Mouse (Mus musculus): ENCODE measurements around the gene Spsb1. TPM values are rescaled to one million over a fixed set of nuclear protein-coding genes. Genes with fewer than 3 reads are reported as not detected.

The Spsb1 gene
- 0.23 and 0.25 TPM in 2 replicates for polyA plus RNA-seq (2012; rRNA removed)
- polyA plus RNA-seq (2014; fragmentation: Nextera tagmentation; extraction: Ambion mirVana): 0.46 and 0.56 TPM in 2 replicates

GRCm38 (mm10) chr4:149954893-149955439 is at the start of gene Spsb1:
Gene Spsb1, minus strand, starts transcription at chr4:149955043.
- Histone ChIP-seq H3K27ac (no peak within 1 kb of the TSS), H3K36me3 (replicated peaks; ENCODE audit: control insufficient read depth, insufficient read depth, low read depth) (no peaks in the 10 kb centered on the region), H3K4me3 (ENCODE audit: insufficient read depth in 1 of 2, low read depth in 2 of 2, low read length in 2 of 2) (peak within 1 kb of the TSS; percentile 33 to 43), H3K4me2 (ENCODE audit: low read depth) (peak within 1 kb of the TSS; percentile 58), H3K27me3 (ENCODE audit: control insufficient read depth, insufficient read depth, low read length) (peaks cover 56% of the 10 kb centered on the region), H3K9me3 (ENCODE audit: control insufficient read depth, low read length) (no peaks in the 10 kb centered on the region), H3K9ac (replicated peaks) (no peak within 1 kb of the TSS), H3K4me1 (replicated peaks; ENCODE audit: control insufficient read depth in 2 of 2, insufficient read depth in 2 of 2, low read length in 1 of 2) (peaks cover 2 to 4% of the 10 kb centered on the region in 2 experiments; a peak in 2 of 4 replicates)
- ATAC-seq (ENCODE audit: insufficient read depth): peak; percentile 91
- WGBS (ENCODE audit: insufficient replicate concordance): under 1% methylated on average over 42 of the region's 51 CpGs
- DNase-seq (ENCODE audit: low read depth in 3 of 3, low spot score in 3 of 3): peak; percentile 76 to 83 (median 80)
- no peak for TF ChIP-seq EP300 (IDR thresholded peaks at IDR 0.05; ENCODE audit: low read depth)
- peak; percentile 23; the same call in 1 of the 2 replicates for TF ChIP-seq CTCF (IDR thresholded peaks at IDR 0.05; ENCODE audit: low read depth)

- Histone ChIP-seq H3K9me3 (ENCODE audit: control insufficient read depth, low read length) (no peaks in the 10 kb centered on the region), H3K4me2 (ENCODE audit: low read depth) (no peak overlapping the region), H3K27ac (no peak overlapping the region), H3K36me3 (replicated peaks; ENCODE audit: control insufficient read depth, insufficient read depth, low read depth) (no peaks in the 10 kb centered on the region), H3K4me1 (replicated peaks; ENCODE audit: control insufficient read depth in 2 of 2, insufficient read depth in 2 of 2, low read length in 1 of 2) (peaks cover 23 to 51% of the 10 kb centered on the region in 2 experiments), H3K4me3 (ENCODE audit: insufficient read depth in 1 of 2, low read depth in 2 of 2, low read length in 2 of 2) (no peak overlapping the region), H3K9ac (replicated peaks) (no peak overlapping the region), H3K27me3 (ENCODE audit: control insufficient read depth, insufficient read depth, low read length) (no peaks in the 10 kb centered on the region)
- ATAC-seq (ENCODE audit: insufficient read depth): no peak
- WGBS (ENCODE audit: insufficient replicate concordance): 72% methylated on average over 4 of the region's 4 CpGs
- DNase-seq (ENCODE audit: low read depth in 3 of 3, low spot score in 3 of 3): no peak
- TF ChIP-seq EP300 (IDR thresholded peaks at IDR 0.05; ENCODE audit: low read depth) (no peak), CTCF (IDR thresholded peaks at IDR 0.05; ENCODE audit: low read depth) (no peak)
Observed at GRCm38 (mm10) chr4:150003641-150004040, 48.8 kb upstream of the Spsb1 start.

GRCm38 (mm10) chr4:150003021-150003580 is 48.3 kb upstream of the Spsb1 start:
- Histone ChIP-seq H3K9ac (replicated peaks) (no peak overlapping the region), H3K27ac (no peak overlapping the region), H3K4me3 (ENCODE audit: insufficient read depth in 1 of 2, low read depth in 2 of 2, low read length in 2 of 2) (no peak overlapping the region), H3K36me3 (replicated peaks; ENCODE audit: control insufficient read depth, insufficient read depth, low read depth) (no peaks in the 10 kb centered on the region), H3K4me1 (replicated peaks; ENCODE audit: control insufficient read depth in 2 of 2, insufficient read depth in 2 of 2, low read length in 1 of 2) (peaks cover 23 to 50% of the 10 kb centered on the region in 2 experiments), H3K4me2 (ENCODE audit: low read depth) (no peak overlapping the region; the same call in 1 of the 2 replicates), H3K9me3 (ENCODE audit: control insufficient read depth, low read length) (no peaks in the 10 kb centered on the region), H3K27me3 (ENCODE audit: control insufficient read depth, insufficient read depth, low read length) (no peaks in the 10 kb centered on the region)
- TF ChIP-seq CTCF (IDR thresholded peaks at IDR 0.05; ENCODE audit: low read depth): no peak
- TF ChIP-seq EP300 (IDR thresholded peaks at IDR 0.05; ENCODE audit: low read depth): no peak
- 45% methylated on average over 7 of the region's 7 CpGs for WGBS (ENCODE audit: insufficient replicate concordance)
- DNase-seq (ENCODE audit: low read depth in 3 of 3, low spot score in 3 of 3): no peak
- ATAC-seq (ENCODE audit: insufficient read depth): no peak

- Histone ChIP-seq H3K27ac (peak overlapping the region; percentile 39), H3K36me3 (replicated peaks; ENCODE audit: control insufficient read depth, insufficient read depth, low read depth) (no peaks in the 10 kb centered on the region), H3K4me2 (ENCODE audit: low read depth) (peak overlapping the region; percentile 56), H3K27me3 (ENCODE audit: control insufficient read depth, insufficient read depth, low read length) (no peaks in the 10 kb centered on the region), H3K9me3 (ENCODE audit: control insufficient read depth, low read length) (no peaks in the 10 kb centered on the region), H3K4me3 (ENCODE audit: insufficient read depth in 1 of 2, low read depth in 2 of 2, low read length in 2 of 2) (peak overlapping the region in 1 of 2 experiments; percentile 23; a peak in 1 of 4 replicates), H3K4me1 (replicated peaks; ENCODE audit: control insufficient read depth in 2 of 2, insufficient read depth in 2 of 2, low read length in 1 of 2) (peaks cover 20 to 42% of the 10 kb centered on the region in 2 experiments), H3K9ac (replicated peaks) (peak overlapping the region; percentile 43)
- TF ChIP-seq EP300 (IDR thresholded peaks at IDR 0.05; ENCODE audit: low read depth) (no peak), CTCF (IDR thresholded peaks at IDR 0.05; ENCODE audit: low read depth) (no peak)
- WGBS (ENCODE audit: insufficient replicate concordance): 6% methylated on average over 12 of the region's 12 CpGs
- DNase-seq (ENCODE audit: low read depth in 3 of 3, low spot score in 3 of 3) (peak in 1 of 3 experiments; percentile 44), ATAC-seq (ENCODE audit: insufficient read depth) (peak; percentile 72)
Observed at GRCm38 (mm10) chr4:150002021-150002528, 47.2 kb upstream of the Spsb1 start.

GRCm38 (mm10) chr4:150001221-150001860 is 46.5 kb upstream of the Spsb1 start:
- Histone ChIP-seq H3K36me3 (replicated peaks; ENCODE audit: control insufficient read depth, insufficient read depth, low read depth) (no peaks in the 10 kb centered on the region), H3K9ac (replicated peaks) (peak overlapping the region; percentile 6; the same call in 1 of the 2 replicates)

More at GRCm38 (mm10) chr4:150001221-150001860, 46.5 kb upstream of the Spsb1 start:
- peaks cover 19 to 39% of the 10 kb centered on the region in 2 experiments for H3K4me1 ChIP-seq (replicated peaks; ENCODE audit: control insufficient read depth in 2 of 2, insufficient read depth in 2 of 2, low read length in 1 of 2)
- no peak for TF ChIP-seq EP300 (IDR thresholded peaks at IDR 0.05; ENCODE audit: low read depth)
- TF ChIP-seq CTCF (IDR thresholded peaks at IDR 0.05; ENCODE audit: low read depth): no peak
- ATAC-seq (ENCODE audit: insufficient read depth): no peak
- H3K4me2 ChIP-seq (ENCODE audit: low read depth): peak overlapping the region; percentile 56
- H3K27ac ChIP-seq: peak overlapping the region; percentile 39
- H3K4me3 ChIP-seq (ENCODE audit: insufficient read depth in 1 of 2, low read depth in 2 of 2, low read length in 2 of 2): no peak overlapping the region
- no peak for DNase-seq (ENCODE audit: low read depth in 3 of 3, low spot score in 3 of 3)
- WGBS (ENCODE audit: insufficient replicate concordance): 28% methylated on average over 10 of the region's 10 CpGs
- no peaks in the 10 kb centered on the region for H3K27me3 ChIP-seq (ENCODE audit: control insufficient read depth, insufficient read depth, low read length)
- H3K9me3 ChIP-seq (ENCODE audit: control insufficient read depth, low read length): no peaks in the 10 kb centered on the region

All from liver, embryonic 14.5 days (tissue).